Mouse (Mus musculus): ENCODE data around the gene Nudt8. TPM values are rescaled to one million over a fixed set of nuclear protein-coding genes. Genes with fewer than 3 reads are reported as not detected.
"Not testable (repeated sequence)": the region's sequence is repeated elsewhere in the genome, so short reads cannot be mapped to it uniquely, and the experiment has no call there.

The Nudt8 gene
- total RNA-seq, 2 experiments from 2014 or later, result 23.8 to 30.1 TPM

GRCm38 (mm10) chr19:4047859-4048258 is 47.5 kb downstream of the Nudt8 start:
- DNase-seq (ENCODE audit: low spot score), result peak; percentile 79

DNA sequence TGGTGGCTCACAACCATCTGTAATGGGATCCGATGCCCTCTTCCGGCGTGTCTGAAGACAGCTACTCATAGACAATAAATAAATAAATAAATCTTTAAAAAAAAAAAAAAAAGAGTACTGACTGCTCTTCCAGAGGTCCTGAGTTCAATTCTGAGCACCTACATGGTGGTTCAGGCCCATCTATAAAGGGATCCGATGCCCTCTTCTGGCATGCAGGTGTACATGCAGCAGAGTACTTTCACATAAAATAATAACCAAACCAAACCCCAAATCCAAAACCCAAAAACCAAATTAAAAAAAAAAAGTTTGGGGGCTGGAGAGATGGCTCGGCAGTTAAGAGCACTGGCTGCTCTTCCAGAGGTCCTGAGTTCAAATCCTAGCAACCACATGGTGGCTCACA is 48.7 kb downstream of the Nudt8 start:
- DNase-seq (ENCODE audit: low spot score), result not testable (repeated sequence)

DNA sequence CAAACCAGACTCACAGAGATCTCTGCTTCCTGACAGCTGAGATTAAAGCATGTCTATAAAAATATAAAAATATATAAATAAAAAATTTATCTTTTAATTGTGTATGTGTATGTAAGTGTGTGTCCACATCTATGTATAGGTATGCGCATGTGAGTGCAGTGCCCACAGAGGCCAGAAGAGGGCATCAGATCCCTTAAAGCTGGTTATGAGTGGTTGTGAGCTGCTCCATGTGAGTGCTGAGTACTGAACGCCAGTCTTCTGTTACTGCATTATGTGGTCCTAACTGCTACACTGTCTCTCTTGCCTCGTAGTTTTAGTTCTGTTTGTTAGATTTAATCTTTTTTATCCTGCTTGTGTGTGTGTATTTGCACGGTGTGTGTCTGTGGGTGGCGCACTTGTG is 50.6 kb downstream of the Nudt8 start:
- DNase-seq (ENCODE audit: low spot score), result no peak

Other genes with a start within 250 kb of the Nudt8 start
- 10 to 100 TPM; 19.1 to 19.6 TPM for gene Kmt5b, start 233.2 kb upstream of the Nudt8 start, total RNA-seq (2021)
- gene Chka, start 148.8 kb upstream of the Nudt8 start, total RNA-seq (2021), result 1 to 10 TPM; 1.4 to 3.0 TPM
- gene Tcirg1, start 93.4 kb upstream of the Nudt8 start, total RNA-seq (2021), result 1 to 10 TPM; 2.5 to 4.0 TPM
- 100 to 1,000 TPM; 257 to 270 TPM for gene Ndufs8, start 87.8 kb upstream of the Nudt8 start, total RNA-seq (2021)
- under 1 TPM; 0.62 to 0.83 TPM for gene Aldh3b1, start 70.8 kb upstream of the Nudt8 start, total RNA-seq (2021)
- gene Unc93b1, start 65.4 kb upstream of the Nudt8 start, total RNA-seq (2021), result 1 to 10 TPM; 3.2 to 5.8 TPM
- gene Aldh3b3, start 41.9 kb upstream of the Nudt8 start, total RNA-seq (2021), result not detected
- under 1 TPM; 0.14 to 0.26 TPM for gene Aldh3b2, start 28.3 kb upstream of the Nudt8 start, total RNA-seq (2021)
- 1 to 10 TPM; 1.3 to 2.0 TPM for gene Acy3, start 14.0 kb upstream of the Nudt8 start, total RNA-seq (2021)
- gene Tbx10, start 7.8 kb upstream of the Nudt8 start, total RNA-seq (2021), result not detected
- gene Gm49405, start within 50 bp of the Nudt8 start, total RNA-seq (2021), result under 1 TPM; 0.14 to 0.40 TPM
- under 1 TPM; 0.82 to 1.00 TPM for gene Doc2g, start 2.7 kb downstream of the Nudt8 start, total RNA-seq (2021)
- gene Ndufv1, start 12.2 kb downstream of the Nudt8 start, total RNA-seq (2021), result 100 to 1,000 TPM; 423 to 466 TPM
- gene Gstp1, start 37.4 kb downstream of the Nudt8 start, total RNA-seq (2021), result 100 to 1,000 TPM; 480 to 487 TPM
- 100 to 1,000 TPM; 206 to 226 TPM for gene Gstp2, start 45.4 kb downstream of the Nudt8 start, total RNA-seq (2021)
- gene Gstp3, start 59.0 kb downstream of the Nudt8 start, total RNA-seq (2021), result not detected
- not detected for gene Cabp2, start 81.0 kb downstream of the Nudt8 start, total RNA-seq (2021)
- gene Cdk2ap2, start 96.6 kb downstream of the Nudt8 start, total RNA-seq (2021), result 10 to 100 TPM; 18.7 to 19.9 TPM
- 1 to 10 TPM; 2.0 to 3.7 TPM for gene Pitpnm1, start 99.4 kb downstream of the Nudt8 start, total RNA-seq (2021)
- 10 to 100 TPM; 82.2 to 84.7 TPM for gene Aip, start 125.3 kb downstream of the Nudt8 start, total RNA-seq (2021)
- gene Gpr152, start 139.2 kb downstream of the Nudt8 start, total RNA-seq (2021), result not detected
- gene Cabp4, start 143.5 kb downstream of the Nudt8 start, total RNA-seq (2021), result not detected
- 10 to 100 TPM; 11.9 to 13.4 TPM for gene Coro1b, start 148.0 kb downstream of the Nudt8 start, total RNA-seq (2021)
- gene Ptprcap, start 153.0 kb downstream of the Nudt8 start, total RNA-seq (2021), result not detected
- 10 to 100 TPM; 24.8 to 25.9 TPM for gene Rps6kb2, start 162.8 kb downstream of the Nudt8 start, total RNA-seq (2021)
- gene Carns1, start 174.9 kb downstream of the Nudt8 start, total RNA-seq (2021), result 10 to 100 TPM; 21.8 to 30.3 TPM
- gene Tbc1d10c, start 190.7 kb downstream of the Nudt8 start, total RNA-seq (2021), result 1 to 10 TPM; 5.5 to 5.9 TPM
- gene Ppp1ca, start 191.5 kb downstream of the Nudt8 start, total RNA-seq (2021), result 100 to 1,000 TPM; 200 to 201 TPM
- 1 to 10 TPM; 2.6 to 2.8 TPM for gene Rad9a, start 201.1 kb downstream of the Nudt8 start, total RNA-seq (2021)
- gene Clcf1, start 213.7 kb downstream of the Nudt8 start, total RNA-seq (2021), result under 1 TPM; 0.34 to 0.47 TPM
- gene AC109138.7, start 213.8 kb downstream of the Nudt8 start, total RNA-seq (2021), result not detected
- gene Pold4, start 231.3 kb downstream of the Nudt8 start, total RNA-seq (2021), result 10 to 100 TPM; 16.3 to 17.8 TPM

All from gastrocnemius, adult 18-20 months (tissue).